Mouse (Mus musculus) brain, adult 10 weeks (tissue): ENCODE measurements around the gene Nudt4. TPM values are rescaled to one million over a fixed set of nuclear protein-coding genes. Genes with fewer than 3 reads are reported as not detected.

Experiments used
- polyA plus RNA-seq: library from polyadenylated mRNA; stranded (reverse); fragments of 350-450 nt; fragmentation: Illumina TruSeq; extraction: RNeasy Lipid Tissue Mini Kit (QIAGEN cat#74804); gene quantifications from one replicate; pipeline ENCODE4 v1.2.3, GENCODE M21; 2015; ENCODE audit warnings: low read depth, low replicate concordance

The Nudt4 gene
- polyA plus RNA-seq, result 161 TPM

GRCm38 (mm10) chr10:95563851-95564845 is at the start of gene Nudt4:
TSS of gene Nudt4 (minus strand) at chr10:95564146.

GRCm38 (mm10) chr10:95514656-95515292 is 49.2 kb downstream of the Nudt4 start, which contains the start of gene Ube2n:
TSS of gene Ube2n (plus strand) at chr10:95515145.

GRCm38 (mm10) chr10:95501463-95502081 is 62.4 kb downstream of the Nudt4 start, which contains the start of gene Mrpl42:
TSS of gene Mrpl42 (minus strand) at chr10:95501940.

Other genes starting within 250 kb of the Nudt4 start
- gene Cradd, start 240.0 kb downstream of the Nudt4 start, polyA plus RNA-seq, result 7.9 TPM
- 20.8 TPM for gene Socs2, start 147.0 kb downstream of the Nudt4 start, polyA plus RNA-seq
- 216 TPM for gene Mrpl42, start 62.2 kb downstream of the Nudt4 start, polyA plus RNA-seq
- gene Ube2n, start 49.0 kb downstream of the Nudt4 start, polyA plus RNA-seq, result 259 TPM
- not detected for gene Anapc15-ps, start 109.3 kb upstream of the Nudt4 start, polyA plus RNA-seq